Mouse (Mus musculus): Measurements from ENCODE around the gene Olfr399.

Gene Olfr399

GRCm38 (mm10) chr11:74056451-74056850 is at the start of gene Olfr399, which contains the start of gene Olfr139:
Olfr399 (minus strand) TSS chr11:74056615.
Olfr139 (minus strand) TSS chr11:74056551.
- DNase-seq (ENCODE audit: extremely low read depth, low read depth, low spot score), result no peak

GRCm38 (mm10) chr11:74105066-74105465 is 48.7 kb upstream of the Olfr399 start:
- no peak for DNase-seq (ENCODE audit: extremely low read depth, low read depth, low spot score)

GRCm38 (mm10) chr11:74101507-74101906 is 45.1 kb upstream of the Olfr399 start:
- no peak for DNase-seq (ENCODE audit: extremely low read depth, low read depth, low spot score)

- no peak for DNase-seq (ENCODE audit: extremely low read depth, low read depth, low spot score)
These were observed 44.3 kb upstream of the Olfr399 start for GRCm38 (mm10) chr11:74100724-74101123.

GRCm38 (mm10) chr11:74069655-74070054 is 13.2 kb upstream of the Olfr399 start, which contains the start of gene Zfp616:
Zfp616 (plus strand) TSS chr11:74069955.
- no peak for DNase-seq (ENCODE audit: extremely low read depth, low read depth, low spot score)

- no peak for DNase-seq (ENCODE audit: extremely low read depth, low read depth, low spot score)
These were observed 5.1 kb downstream of the Olfr399 start for GRCm38 (mm10) chr11:74051347-74051746.
